Mouse (Mus musculus) stomach, embryonic 16.5 days (tissue): ENCODE data around the gene Aup1. TPM values are rescaled to one million over a fixed set of nuclear protein-coding genes. Genes with fewer than 3 reads are reported as not detected.

Experiments used
- ATAC-seq: fragments of 200-750 bp; cut with Nextera tagmentation; 2 replicates; pipeline ENCODE4 v1.8.0; 2017; ENCODE audit warnings: moderate number of reproducible peaks, moderate TSS enrichment; ENCODE audit not compliant: insufficient read depth, low FRiP score
- H3K27ac ChIP-seq: fragments of 300-500 bp; sonication (generic); 2 replicates; pipeline ENCODE4 v1.5.1; 2014; ENCODE audit warnings: low read length
- H3K27me3 ChIP-seq: fragments of 300-500 bp; sonication (generic); 2 replicates; pipeline ENCODE4 v1.6.1; 2014; ENCODE audit warnings: low read length, control low read depth, mixed read lengths; ENCODE audit not compliant: control insufficient read depth, insufficient read depth
- H3K36me3 ChIP-seq: fragments of 300-500 bp; sonication (generic); 2 replicates; pipeline ENCODE4 v1.6.1; 2014; ENCODE audit warnings: low read length; ENCODE audit not compliant: control insufficient read depth, insufficient read depth
- H3K4me1 ChIP-seq: fragments of 300-500 bp; sonication (generic); 2 replicates; pipeline ENCODE4 v1.6.1; 2014; ENCODE audit warnings: low read length, control low read depth, mixed read lengths; ENCODE audit not compliant: control insufficient read depth, insufficient read depth
- H3K4me2 ChIP-seq: fragments of 300-500 bp; sonication (generic); 2 replicates; pipeline ENCODE4 v1.6.1; 2014; ENCODE audit warnings: low read depth, low read length, mixed read lengths
- H3K4me3 ChIP-seq: fragments of 300-500 bp; sonication (generic); replicated peaks from 2 replicates; pipeline ENCODE4 v1.5.1; 2014; ENCODE audit warnings: mild to moderate bottlenecking, low read length
- H3K9ac ChIP-seq: fragments of 300-500 bp; sonication (generic); 2 replicates; pipeline ENCODE4 v1.6.1; 2014; ENCODE audit warnings: low read length
- H3K9me3 ChIP-seq: fragments of 300-500 bp; sonication (generic); replicated peaks from 2 replicates; pipeline ENCODE4 v1.6.1; 2016; ENCODE audit warnings: low read length, control low read depth; ENCODE audit not compliant: control insufficient read depth
- WGBS: fragments of 180-500 bp; shearing (Covaris S2); extraction: QIAGEN DNeasy Blood & Tissue Kit; methylation state at CpG from one replicate; pipeline ENCODE4 v1.1.7; 2014; 5-methylcytosine and 5-hydroxymethylcytosine counted together
- polyA plus RNA-seq: library from polyadenylated mRNA; unstranded; fragments of >200 nt; fragmentation: Nextera tagmentation; extraction: Ambion mirVana; gene quantifications from 2 replicates; pipeline ENCODE4 v1.2.1, GENCODE M21; 2015

The Aup1 gene
- polyA plus RNA-seq, 1 experiment from 2014 or later = 228 TPM

DNA sequence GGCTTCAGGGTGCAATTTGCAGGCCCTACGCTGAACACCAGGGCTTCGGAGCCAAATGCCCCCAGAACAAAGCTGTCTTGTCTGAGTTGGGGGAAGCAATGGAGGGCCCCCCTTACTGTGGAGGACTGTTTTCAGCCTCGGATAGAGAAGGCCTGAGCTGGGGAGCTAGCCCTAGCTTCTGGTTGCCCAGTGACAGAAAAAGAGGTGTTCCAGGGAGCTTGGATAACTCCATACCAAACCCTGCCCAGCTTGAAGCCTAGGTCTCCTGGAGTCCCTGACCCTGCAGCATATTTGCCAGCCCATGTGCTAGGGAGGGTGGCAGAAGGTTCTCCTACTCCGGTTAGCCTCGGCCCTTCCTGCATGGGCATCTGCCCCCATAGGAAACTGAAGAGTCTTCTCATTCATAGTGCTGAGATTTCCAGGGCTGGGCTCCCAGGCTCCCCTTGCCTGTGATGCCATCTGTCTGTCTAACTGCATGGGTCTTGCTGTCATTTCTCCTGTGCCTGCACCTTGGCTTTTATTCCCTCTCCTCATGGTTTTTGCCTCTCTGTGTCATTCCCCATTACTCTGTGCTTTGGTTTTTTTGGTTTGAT, 19.8 kb upstream of the Aup1 start:
- ATAC-seq = no peak
- Histone ChIP-seq H3K4me1 (peaks cover 22% of the 10 kb centered on the region), H3K4me3 (peak overlapping the region; percentile 59), H3K9me3 (no peaks in the 10 kb centered on the region), H3K4me2 (peak overlapping the region; percentile 92), H3K9ac (peak overlapping the region; percentile 83), H3K27me3 (peaks cover 7% of the 10 kb centered on the region; the same call in 1 of the 2 replicates), H3K27ac (peak overlapping the region; percentile 91), H3K36me3 (no peaks in the 10 kb centered on the region)
- WGBS = 25% methylated on average over 5 of the region's 5 CpGs

DNA sequence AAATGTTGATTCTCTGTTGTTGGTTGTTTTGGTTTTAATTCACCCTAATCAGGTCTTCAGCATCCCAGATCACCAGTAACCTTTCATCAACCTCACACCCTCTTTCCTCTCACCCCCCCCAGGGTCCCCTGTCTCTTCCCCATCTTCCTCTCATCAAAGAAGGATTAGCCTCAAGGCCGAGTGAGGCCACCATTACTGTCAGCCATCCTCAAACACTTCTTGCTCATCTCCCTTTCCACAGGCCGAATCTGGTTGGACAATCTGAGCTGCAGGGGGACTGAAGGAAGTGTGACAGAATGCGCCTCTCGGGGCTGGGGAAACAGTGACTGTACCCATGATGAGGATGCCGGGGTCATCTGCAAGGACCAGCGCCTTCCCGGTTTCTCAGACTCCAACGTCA, 17.1 kb upstream of the Aup1 start:
- H3K4me1 ChIP-seq = peaks cover 19% of the 10 kb centered on the region
- H3K36me3 ChIP-seq = no peaks in the 10 kb centered on the region
- no peak overlapping the region for H3K4me2 ChIP-seq
- H3K4me3 ChIP-seq = no peak overlapping the region
- no peaks in the 10 kb centered on the region for H3K27me3 ChIP-seq
- H3K27ac ChIP-seq = no peak overlapping the region
- H3K9me3 ChIP-seq = no peaks in the 10 kb centered on the region
- 70% methylated on average over 8 of the region's 8 CpGs for WGBS
- H3K9ac ChIP-seq = no peak overlapping the region
- no peak for ATAC-seq

- ATAC-seq = peak; percentile 70
- WGBS = 13% methylated on average over 24 of the region's 24 CpGs
These were observed 15.8 kb upstream of the Aup1 start for GRCm38 (mm10) chr6:83038496-83039012.

DNA sequence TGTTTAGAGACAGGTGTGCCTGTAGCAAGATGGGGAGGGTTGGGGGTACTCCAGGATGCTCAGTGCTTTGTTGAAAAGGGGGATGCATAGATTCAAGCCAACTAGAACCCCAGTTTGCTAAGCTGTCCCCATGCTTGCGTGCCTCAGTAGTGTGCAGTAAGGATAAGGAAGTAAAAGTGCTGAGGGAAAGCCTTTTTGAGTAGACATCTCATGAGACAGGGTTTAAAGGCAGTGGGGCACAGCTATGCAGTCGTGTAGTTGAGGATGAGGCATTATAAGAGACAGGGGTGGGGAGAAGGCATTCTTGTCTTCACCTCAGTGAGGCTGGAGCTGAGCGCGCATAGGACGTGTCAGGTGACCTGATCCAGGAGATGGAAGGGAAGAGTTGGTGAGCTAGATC, 13.7 kb upstream of the Aup1 start:
- H3K4me2 ChIP-seq = no peak overlapping the region
- ATAC-seq = no peak
- H3K9ac ChIP-seq = no peak overlapping the region
- H3K4me1 ChIP-seq = peaks cover 12% of the 10 kb centered on the region; the same call in 1 of the 2 replicates
- no peak overlapping the region for H3K4me3 ChIP-seq
- 71% methylated on average over 5 of the region's 5 CpGs for WGBS
- H3K9me3 ChIP-seq = no peaks in the 10 kb centered on the region
- no peak overlapping the region for H3K27ac ChIP-seq
- no peaks in the 10 kb centered on the region for H3K36me3 ChIP-seq
- no peaks in the 10 kb centered on the region for H3K27me3 ChIP-seq

More at GRCm38 (mm10) chr6:83038496-83039012, 15.8 kb upstream of the Aup1 start:
- H3K9me3 ChIP-seq = no peaks in the 10 kb centered on the region
- H3K4me3 ChIP-seq = peak overlapping the region; percentile 29
- no peak overlapping the region for H3K27ac ChIP-seq
- no peaks in the 10 kb centered on the region for H3K27me3 ChIP-seq
- H3K36me3 ChIP-seq = no peaks in the 10 kb centered on the region
- peaks cover 17% of the 10 kb centered on the region; the same call in 1 of the 2 replicates for H3K4me1 ChIP-seq
- peak overlapping the region; percentile 44 for H3K9ac ChIP-seq
- peak overlapping the region; percentile 57 for H3K4me2 ChIP-seq

GRCm38 (mm10) chr6:83043561-83043960, 10.8 kb upstream of the Aup1 start:
- Histone ChIP-seq H3K9ac (no peak overlapping the region), H3K4me2 (no peak overlapping the region), H3K4me1 (0 out of 2 replicates have a peak, but pooled peaks cover 4% of the 10 kb centered on the region), H3K36me3 (no peaks in the 10 kb centered on the region), H3K27me3 (no peaks in the 10 kb centered on the region), H3K4me3 (no peak overlapping the region), H3K27ac (no peak overlapping the region), H3K9me3 (no peaks in the 10 kb centered on the region)
- WGBS = 53% methylated on average over 6 of the region's 6 CpGs
- no peak for ATAC-seq

GRCm38 (mm10) chr6:83043993-83044392, 10.3 kb upstream of the Aup1 start:
- Histone ChIP-seq H3K9me3 (no peaks in the 10 kb centered on the region), H3K4me3 (no peak overlapping the region), H3K27ac (no peak overlapping the region), H3K9ac (no peak overlapping the region), H3K36me3 (no peaks in the 10 kb centered on the region), H3K4me1 (no peaks in the 10 kb centered on the region), H3K27me3 (no peaks in the 10 kb centered on the region), H3K4me2 (no peak overlapping the region)
- WGBS = 94% methylated on average over 5 of the region's 5 CpGs
- no peak for ATAC-seq

DNA sequence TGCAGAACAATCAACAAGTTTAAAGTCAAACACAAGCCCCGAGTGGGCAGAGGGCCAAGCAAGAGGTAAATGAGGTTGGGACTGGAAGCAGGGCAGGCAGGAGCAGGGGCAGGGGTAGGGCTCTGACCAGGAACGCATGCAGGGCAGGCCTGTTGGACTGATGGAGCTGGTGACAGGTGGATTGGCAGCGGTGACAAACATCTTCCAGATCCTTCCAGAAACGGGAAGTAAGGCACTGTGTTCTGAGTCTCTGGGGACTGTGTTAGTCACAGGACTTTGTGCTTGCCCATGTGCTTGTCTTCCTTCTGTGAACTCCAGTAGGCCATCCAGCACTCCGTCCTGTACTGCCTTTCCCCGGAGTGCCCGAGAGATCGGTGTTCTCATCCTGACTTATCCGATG, 9.6 kb upstream of the Aup1 start:
- H3K4me2 ChIP-seq = no peak overlapping the region
- no peaks in the 10 kb centered on the region for H3K9me3 ChIP-seq
- no peaks in the 10 kb centered on the region for H3K27me3 ChIP-seq
- no peaks in the 10 kb centered on the region for H3K4me1 ChIP-seq
- no peak for ATAC-seq
- no peak overlapping the region for H3K27ac ChIP-seq
- 68% methylated on average over 9 of the region's 9 CpGs for WGBS
- H3K36me3 ChIP-seq = no peaks in the 10 kb centered on the region
- no peak overlapping the region for H3K9ac ChIP-seq
- no peak overlapping the region for H3K4me3 ChIP-seq

- Histone ChIP-seq H3K4me1 (0 out of 2 replicates have a peak, but pooled peaks cover 5% of the 10 kb centered on the region), H3K27ac (no peak overlapping the region), H3K27me3 (no peaks in the 10 kb centered on the region), H3K9me3 (no peaks in the 10 kb centered on the region), H3K4me2 (no peak overlapping the region), H3K9ac (no peak overlapping the region), H3K36me3 (no peaks in the 10 kb centered on the region), H3K4me3 (no peak overlapping the region)
- ATAC-seq = no peak
- 72% methylated on average over 10 of the region's 10 CpGs for WGBS
These were observed 5.0 kb upstream of the Aup1 start for GRCm38 (mm10) chr6:83049367-83049766.

DNA sequence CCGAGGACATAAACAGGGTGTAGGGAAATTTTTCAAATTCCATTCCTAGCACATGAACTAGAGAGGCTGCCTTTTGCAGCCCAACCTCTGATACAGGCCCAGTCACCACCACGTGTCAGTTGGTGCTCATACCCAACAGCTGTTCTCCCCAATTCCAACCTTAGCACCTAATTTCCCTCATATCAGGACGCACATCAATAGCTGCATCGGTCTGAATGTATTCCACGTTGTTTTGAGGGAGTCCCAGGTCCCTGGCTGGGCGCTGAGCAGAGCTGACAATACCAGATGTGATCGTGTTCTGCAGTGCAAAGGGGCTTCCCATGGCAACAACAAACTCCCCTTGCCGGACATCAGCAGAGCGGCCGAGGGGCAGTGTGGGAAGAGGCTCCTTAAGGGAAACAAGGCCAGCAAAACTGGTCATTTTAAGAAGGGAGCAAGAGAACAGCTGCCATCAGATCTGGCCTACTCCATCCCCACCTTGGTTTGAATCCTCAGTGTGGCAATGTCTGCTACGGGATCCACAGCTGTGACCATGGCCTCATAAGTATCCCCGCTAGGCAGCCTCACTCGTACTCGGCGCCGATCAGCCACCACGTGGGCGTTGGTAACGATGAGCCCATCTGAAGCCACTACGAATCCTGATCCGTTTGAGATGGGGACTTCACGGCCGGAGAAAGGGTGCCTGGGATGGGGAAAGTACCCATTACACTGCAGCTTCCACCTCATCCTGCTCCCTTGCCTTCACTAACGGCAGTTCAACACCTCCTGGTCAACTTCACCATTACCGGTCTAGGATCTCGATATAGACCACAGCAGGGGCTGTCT, 973 bp upstream of the Aup1 start:
- Histone ChIP-seq H3K4me2 (peak overlapping the region; percentile 89), H3K36me3 (no peaks in the 10 kb centered on the region), H3K4me1 (peaks cover 15% of the 10 kb centered on the region), H3K9me3 (no peaks in the 10 kb centered on the region), H3K4me3 (peak overlapping the region; percentile 92), H3K9ac (peak overlapping the region; percentile 93), H3K27ac (peak overlapping the region; percentile 30), H3K27me3 (no peaks in the 10 kb centered on the region)
- WGBS = 1% methylated on average over 26 of the region's 26 CpGs
- no peak for ATAC-seq
